Mouse (Mus musculus): ENCODE measurements at regions not wholly inside any gene's neighbourhood (a gene's known extent, or its start where the extent isn't known, plus 50 kb on each side); places are given as distances from the start of the nearest gene placed in this dataset.

GRCm38 (mm10) chr14:25385644-25386043 lies 73.3 kb upstream of the Zmiz1 start:
- no peak for DNase-seq

- DNase-seq, result no peak
These were observed 71.2 kb upstream of the Zmiz1 start for GRCm38 (mm10) chr14:25387780-25388179.

GRCm38 (mm10) chr14:25389314-25389713 lies 69.7 kb upstream of the Zmiz1 start:
- DNase-seq, result no peak

- DNase-seq, result peak; percentile 68 to 73
These were observed 66.6 kb upstream of the Zmiz1 start for GRCm38 (mm10) chr14:25392412-25392811.

- peak in 1 of 2 experiments; percentile 11 for DNase-seq
These were observed 66.0 kb upstream of the Zmiz1 start for GRCm38 (mm10) chr14:25392940-25393339.

- no peak for DNase-seq
These were observed 64.1 kb upstream of the Zmiz1 start for GRCm38 (mm10) chr14:25394931-25395330.

GRCm38 (mm10) chr14:25396990-25397531 lies 61.9 kb upstream of the Zmiz1 start:
- DNase-seq, result no peak

- DNase-seq, result no peak
These were observed 61.2 kb upstream of the Zmiz1 start for GRCm38 (mm10) chr14:25397751-25398150.

GRCm38 (mm10) chr14:25398745-25399144 lies 60.2 kb upstream of the Zmiz1 start:
- DNase-seq, result no peak

GRCm38 (mm10) chr14:25399286-25399685 lies 59.7 kb upstream of the Zmiz1 start:
- no peak for DNase-seq

- no peak for DNase-seq
These were observed 57.7 kb upstream of the Zmiz1 start for GRCm38 (mm10) chr14:25401104-25401963.

- DNase-seq, result no peak
These were observed 56.6 kb upstream of the Zmiz1 start for GRCm38 (mm10) chr14:25402409-25402808.

GRCm38 (mm10) chr14:25405191-25405590 lies 53.8 kb upstream of the Zmiz1 start:
- DNase-seq, result no peak

- DNase-seq, result no peak
These were observed 52.9 kb upstream of the Zmiz1 start for GRCm38 (mm10) chr14:25406059-25406458.

- DNase-seq, result no peak
These were observed 52.4 kb upstream of the Zmiz1 start for GRCm38 (mm10) chr14:25406613-25407012.

GRCm38 (mm10) chr14:25407111-25407510 lies 51.9 kb upstream of the Zmiz1 start:
- no peak for DNase-seq
